Mouse (Mus musculus) granulocyte monocyte progenitor cell, adult 5-6 weeks (primary cell): ENCODE data around the gene Stra8. TPM values are rescaled to one million over a fixed set of nuclear protein-coding genes. Genes with fewer than 3 reads are reported as not detected.

Experiments
- ATAC-seq: replicated peaks from 2 replicates; pipeline ENCODE4 v1.8.0; 2016; ENCODE audit warnings: mild to moderate bottlenecking, moderate TSS enrichment, inconsistent platforms; ENCODE audit not compliant: poor library complexity, severe bottlenecking
- total RNA-seq, 2 experiments: library from RNA; stranded (forward) in 1 of 2; stranded (reverse) in 1 of 2; fragments of 200-712, 200-1000 nt in 1 of 2; fragments of >200 nt in 1 of 2; fragmentation: Nextera tagmentation in 1 of 2; gene quantifications; 2 replicates each; pipeline ENCODE4 v1.2.3; 2014 to 2017

Gene Stra8
- total RNA-seq, 2 experiments from 2014 or later, result not detected

- ATAC-seq, result peak; percentile 48
Measured at GRCm38 (mm10) chr6:34988081-34988761, 68.3 kb downstream of the Stra8 start, which contains the start of gene Slc23a4. Gene Slc23a4, minus strand, starts transcription at chr6:34988404.

Other genes with a start within 250 kb of the Stra8 start
- 3.3 and 3.7 TPM in 2 replicates for gene Agbl3, start 139.7 kb upstream of the Stra8 start, total RNA-seq (2014; fragmentation: Nextera tagmentation)
- gene Agbl3, start 139.7 kb upstream of the Stra8 start, total RNA-seq (2017), result 4.9 and 5.2 TPM in 2 replicates
- gene Tmem140, start 57.0 kb upstream of the Stra8 start, total RNA-seq (2014; fragmentation: Nextera tagmentation), result 0.23 and 1.9 TPM in 2 replicates
- 0.26 and 0.82 TPM in 2 replicates for gene Tmem140, start 57.0 kb upstream of the Stra8 start, total RNA-seq (2017)
- 1.8 and 9.5 TPM in 2 replicates for gene Cyren, start 42.1 kb upstream of the Stra8 start, total RNA-seq (2014; fragmentation: Nextera tagmentation)
- 4.1 and 9.0 TPM in 2 replicates for gene Cyren, start 42.1 kb upstream of the Stra8 start, total RNA-seq (2017)
- gene Wdr91, start 9.3 kb upstream of the Stra8 start, total RNA-seq (2014; fragmentation: Nextera tagmentation), result 11.8 and 12.6 TPM in 2 replicates
- gene Wdr91, start 9.3 kb upstream of the Stra8 start, total RNA-seq (2017), result 16.8 and 17.4 TPM in 2 replicates
- 2.1 TPM in 1 of 2 replicates, not detected in the other for gene Slc23a4, start 68.2 kb downstream of the Stra8 start, total RNA-seq (2014; fragmentation: Nextera tagmentation)
- gene Slc23a4, start 68.2 kb downstream of the Stra8 start, total RNA-seq (2017), result 0.52 and 0.65 TPM in 2 replicates
- gene Cnot4, start 213.6 kb downstream of the Stra8 start, total RNA-seq (2014; fragmentation: Nextera tagmentation), result 52.4 and 56.4 TPM in 2 replicates
- 23.3 and 25.3 TPM in 2 replicates for gene Cnot4, start 213.6 kb downstream of the Stra8 start, total RNA-seq (2017)